Mouse (Mus musculus) leukemia stem cell, adult 10-12 weeks (primary cell): ENCODE measurements around the gene Rbm25. TPM values are rescaled to one million over a fixed set of nuclear protein-coding genes. Genes with fewer than 3 reads are reported as not detected.

ENCODE experiments used
- polyA plus RNA-seq: library from polyadenylated mRNA; stranded (reverse); fragments of >175 nt; gene quantifications from 2 replicates; pipeline ENCODE4 v1.2.3, GENCODE M21; 2012; ENCODE audit warnings: low replicate concordance

Gene Rbm25
- polyA plus RNA-seq: 40.8 and 73.0 TPM in 2 replicates

DNA sequence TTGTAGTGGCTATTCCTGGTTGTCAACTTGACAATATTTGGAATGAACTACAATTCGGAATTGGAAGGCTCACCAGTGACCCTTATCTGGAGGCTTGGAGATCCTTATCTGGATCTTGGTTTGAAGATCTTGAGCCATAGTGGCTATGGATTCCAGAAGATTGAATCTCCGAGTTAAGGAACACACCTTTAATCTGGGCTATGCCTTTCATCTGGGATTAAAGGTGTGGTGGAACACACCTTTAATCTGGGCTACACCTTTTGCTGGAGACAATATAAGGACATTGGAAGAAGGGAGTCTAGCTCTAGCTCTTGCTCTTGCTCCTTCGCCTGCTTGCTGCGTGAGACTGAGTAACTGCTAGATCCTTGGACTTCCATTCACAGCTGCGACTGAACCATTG, at the start of gene Rbm25:
Gene Rbm25 (plus strand): TSS at position 301 of the 400 bp plus-strand sequence.

DNA sequence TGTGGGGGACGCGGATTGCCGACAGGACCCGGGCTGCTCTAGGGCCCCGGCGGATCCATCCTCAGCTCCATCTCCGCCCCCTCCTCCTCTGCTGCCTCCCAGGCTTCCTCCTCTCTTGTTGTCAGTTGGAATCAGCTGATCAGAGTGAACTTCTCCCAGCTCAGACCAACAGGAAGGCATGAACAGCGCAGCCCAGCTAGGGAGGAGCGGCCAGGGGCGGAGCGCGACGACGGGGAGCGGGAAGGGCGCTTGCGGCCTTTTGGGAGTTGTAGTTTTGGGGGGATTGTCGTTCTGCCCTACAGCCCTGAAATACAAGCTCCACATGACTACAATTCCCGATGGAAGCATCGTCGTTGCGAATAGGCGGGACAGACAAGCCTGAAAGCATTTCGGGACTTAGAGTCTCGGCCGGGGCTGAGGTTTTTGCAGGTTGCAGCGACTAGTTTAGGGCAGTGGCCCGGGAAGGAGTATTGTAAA, 34.0 kb upstream of the Rbm25 start, which contains the start of gene Zfyve1:
Gene Zfyve1 (minus strand): TSS at position 198 of the 477 bp plus-strand sequence.

DNA sequence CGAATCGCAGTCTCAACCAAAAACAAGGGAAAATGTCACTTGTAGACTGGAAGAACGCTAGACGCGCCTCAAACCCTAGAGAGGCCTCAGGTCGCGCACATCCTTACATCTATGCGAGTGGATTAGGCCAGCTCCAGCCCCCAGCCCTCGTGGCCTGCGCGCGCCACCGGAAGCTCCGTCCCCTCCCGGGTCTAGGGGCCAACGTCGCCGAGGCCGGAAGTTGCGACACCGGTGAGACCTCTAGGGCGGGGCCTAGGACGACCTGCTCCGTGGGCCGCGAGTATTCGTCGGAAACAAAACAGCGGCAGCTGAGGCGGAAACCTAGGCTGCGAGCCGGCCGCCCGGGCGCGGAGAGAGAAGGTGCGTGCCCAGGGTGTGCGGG, 56.9 kb downstream of the Rbm25 start, which contains the start of gene Psen1:
Gene Psen1 (plus strand): TSS at position 219 of the 382 bp plus-strand sequence.

Other genes starting within 250 kb of the Rbm25 start
- 6.3 and 8.4 TPM in 2 replicates for gene Dpf3, start 143.5 kb upstream of the Rbm25 start, polyA plus RNA-seq
- 8.6 and 22.6 TPM in 2 replicates for gene Dcaf4, start 110.8 kb upstream of the Rbm25 start, polyA plus RNA-seq
- 6.0 and 10.6 TPM in 2 replicates for gene Zfyve1, start 34.0 kb upstream of the Rbm25 start, polyA plus RNA-seq
- 10.0 and 14.6 TPM in 2 replicates for gene Psen1, start 56.9 kb downstream of the Rbm25 start, polyA plus RNA-seq
- gene Papln, start 132.4 kb downstream of the Rbm25 start, polyA plus RNA-seq: 0.42 and 0.46 TPM in 2 replicates